Mouse (Mus musculus): ENCODE measurements around the gene Ate1. TPM values are rescaled to one million over a fixed set of nuclear protein-coding genes. Genes with fewer than 3 reads are reported as not detected.
"Not testable (repeated sequence)": the region's sequence is repeated elsewhere in the genome, so short reads cannot be mapped to it uniquely, and the experiment has no call there.

The Ate1 gene
- polyA plus RNA-seq, 1 experiment, result 37.1 TPM

DNA sequence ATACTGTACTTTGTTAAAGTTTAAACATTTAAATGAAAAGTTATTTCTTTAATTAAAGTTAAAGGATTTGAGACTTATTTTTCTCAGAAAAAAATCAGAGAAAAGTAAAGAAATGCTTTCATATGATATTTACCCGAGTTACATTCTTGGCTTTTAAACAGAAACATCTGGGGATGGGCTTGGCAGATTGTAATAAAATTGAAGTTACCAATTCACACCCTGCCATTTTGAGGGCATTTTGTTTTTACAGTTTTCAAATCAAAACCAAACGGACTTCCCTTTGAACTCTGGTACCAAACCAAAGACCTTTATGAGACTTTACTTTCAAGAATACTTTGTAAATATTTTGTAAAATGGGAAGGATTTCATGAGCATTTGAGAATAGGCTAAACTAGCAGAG lies 94.2 kb downstream of the Ate1 start:
- Histone ChIP-seq H3K4me1 (ENCODE audit: control insufficient read depth, insufficient read depth, low read length) (no peaks in the 10 kb centered on the region), H3K27me3 (ENCODE audit: control insufficient read depth, insufficient read depth, low read length, poor library complexity, severe bottlenecking) (no peaks in the 10 kb centered on the region), H3K27ac (ENCODE audit: insufficient read depth, low read length) (no peak overlapping the region), H3K36me3 (ENCODE audit: control insufficient read depth, insufficient read depth, low read length, poor library complexity, severe bottlenecking) (peaks cover 2% of the 10 kb centered on the region; the same call in 1 of the 2 replicates), H3K4me3 (ENCODE audit: low read depth, low read length) (no peak overlapping the region), H3K9me3 (replicated peaks; ENCODE audit: control insufficient read depth, insufficient read depth, low read length, poor library complexity, severe bottlenecking) (no peaks in the 10 kb centered on the region), H3K9ac (ENCODE audit: low read depth, poor library complexity, severe bottlenecking) (no peak overlapping the region)
- TF ChIP-seq POLR2A (IDR thresholded peaks at IDR 0.05; ENCODE audit: insufficient read depth, low read length), result no peak
- no peak for TF ChIP-seq EP300 (IDR thresholded peaks at IDR 0.05; ENCODE audit: insufficient read depth, low read depth, low read length)
- TF ChIP-seq CTCF (IDR thresholded peaks at IDR 0.05; ENCODE audit: low read depth, low read length), result no peak

GRCm38 (mm10) chr7:130419961-130420360 lies 100.2 kb downstream of the Ate1 start:
- Histone ChIP-seq H3K9ac (ENCODE audit: low read depth, poor library complexity, severe bottlenecking) (no peak overlapping the region), H3K27ac (ENCODE audit: insufficient read depth, low read length) (no peak overlapping the region), H3K4me1 (ENCODE audit: control insufficient read depth, insufficient read depth, low read length) (no peaks in the 10 kb centered on the region), H3K27me3 (ENCODE audit: control insufficient read depth, insufficient read depth, low read length, poor library complexity, severe bottlenecking) (no peaks in the 10 kb centered on the region; the same call in 1 of the 2 replicates), H3K9me3 (replicated peaks; ENCODE audit: control insufficient read depth, insufficient read depth, low read length, poor library complexity, severe bottlenecking) (no peaks in the 10 kb centered on the region), H3K36me3 (ENCODE audit: control insufficient read depth, insufficient read depth, low read length, poor library complexity, severe bottlenecking) (no peaks in the 10 kb centered on the region), H3K4me3 (ENCODE audit: low read depth, low read length) (no peak overlapping the region)
- TF ChIP-seq POLR2A (IDR thresholded peaks at IDR 0.05; ENCODE audit: insufficient read depth, low read length) (no peak), EP300 (IDR thresholded peaks at IDR 0.05; ENCODE audit: insufficient read depth, low read depth, low read length) (no peak), CTCF (IDR thresholded peaks at IDR 0.05; ENCODE audit: low read depth, low read length) (no peak)

GRCm38 (mm10) chr7:130407622-130408021 lies 112.5 kb downstream of the Ate1 start:
- Histone ChIP-seq H3K4me3 (ENCODE audit: low read depth, low read length) (no peak overlapping the region), H3K9ac (ENCODE audit: low read depth, poor library complexity, severe bottlenecking) (no peak overlapping the region), H3K27me3 (ENCODE audit: control insufficient read depth, insufficient read depth, low read length, poor library complexity, severe bottlenecking) (no peaks in the 10 kb centered on the region), H3K27ac (ENCODE audit: insufficient read depth, low read length) (no peak overlapping the region), H3K4me1 (ENCODE audit: control insufficient read depth, insufficient read depth, low read length) (no peaks in the 10 kb centered on the region), H3K36me3 (ENCODE audit: control insufficient read depth, insufficient read depth, low read length, poor library complexity, severe bottlenecking) (no peaks in the 10 kb centered on the region), H3K9me3 (replicated peaks; ENCODE audit: control insufficient read depth, insufficient read depth, low read length, poor library complexity, severe bottlenecking) (no peaks in the 10 kb centered on the region)
- no peak for TF ChIP-seq POLR2A (IDR thresholded peaks at IDR 0.05; ENCODE audit: insufficient read depth, low read length)

GRCm38 (mm10) chr7:130403346-130403745 lies 116.8 kb downstream of the Ate1 start:
- H3K4me3 ChIP-seq (ENCODE audit: low read depth, low read length), result no peak overlapping the region
- no peaks in the 10 kb centered on the region for H3K36me3 ChIP-seq (ENCODE audit: control insufficient read depth, insufficient read depth, low read length, poor library complexity, severe bottlenecking)
- H3K27ac ChIP-seq (ENCODE audit: insufficient read depth, low read length), result no peak overlapping the region
- no peaks in the 10 kb centered on the region for H3K27me3 ChIP-seq (ENCODE audit: control insufficient read depth, insufficient read depth, low read length, poor library complexity, severe bottlenecking)
- H3K4me1 ChIP-seq (ENCODE audit: control insufficient read depth, insufficient read depth, low read length), result no peaks in the 10 kb centered on the region
- H3K9me3 ChIP-seq (replicated peaks; ENCODE audit: control insufficient read depth, insufficient read depth, low read length, poor library complexity, severe bottlenecking), result no peaks in the 10 kb centered on the region
- no peak overlapping the region for H3K9ac ChIP-seq (ENCODE audit: low read depth, poor library complexity, severe bottlenecking)
- TF ChIP-seq EP300 (IDR thresholded peaks at IDR 0.05; ENCODE audit: insufficient read depth, low read depth, low read length) (no peak), CTCF (IDR thresholded peaks at IDR 0.05; ENCODE audit: low read depth, low read length) (no peak), POLR2A (IDR thresholded peaks at IDR 0.05; ENCODE audit: insufficient read depth, low read length) (no peak)

DNA sequence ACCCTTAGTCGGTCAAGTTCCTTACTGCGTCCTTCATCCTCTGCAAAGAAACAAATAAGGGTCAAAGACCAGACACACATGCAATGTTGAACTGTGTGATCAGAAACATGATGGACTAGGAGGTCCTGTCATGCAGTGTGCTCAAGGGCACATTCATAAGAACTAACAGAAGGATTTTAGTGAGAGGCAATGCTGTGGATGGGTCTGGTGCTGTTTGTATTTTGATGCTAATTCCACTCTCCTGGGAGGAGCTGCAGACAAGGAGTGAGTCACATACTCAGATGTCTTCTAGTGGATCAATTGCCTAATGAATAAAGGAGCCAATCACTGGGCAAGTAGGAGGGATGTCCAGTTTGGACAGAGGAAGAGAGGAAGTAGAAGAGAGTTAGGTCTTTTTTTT lies 125.5 kb downstream of the Ate1 start:
- Histone ChIP-seq H3K4me3 (ENCODE audit: low read depth, low read length) (no peak overlapping the region), H3K4me1 (ENCODE audit: control insufficient read depth, insufficient read depth, low read length) (no peaks in the 10 kb centered on the region)

GRCm38 (mm10) chr7:130390060-130390459 lies 130.1 kb downstream of the Ate1 start:
- not testable (repeated sequence) for H3K4me3 ChIP-seq (ENCODE audit: low read depth, low read length); H3K27ac ChIP-seq (ENCODE audit: insufficient read depth, low read length); H3K36me3 ChIP-seq (ENCODE audit: control insufficient read depth, insufficient read depth, low read length, poor library complexity, severe bottlenecking); H3K4me1 ChIP-seq (ENCODE audit: control insufficient read depth, insufficient read depth, low read length); H3K27me3 ChIP-seq (ENCODE audit: control insufficient read depth, insufficient read depth, low read length, poor library complexity, severe bottlenecking); H3K9me3 ChIP-seq (replicated peaks; ENCODE audit: control insufficient read depth, insufficient read depth, low read length, poor library complexity, severe bottlenecking); H3K9ac ChIP-seq (ENCODE audit: low read depth, poor library complexity, severe bottlenecking)

More for the DNA sequence above, 125.5 kb downstream of the Ate1 start:
- Histone ChIP-seq H3K27me3 (ENCODE audit: control insufficient read depth, insufficient read depth, low read length, poor library complexity, severe bottlenecking) (no peaks in the 10 kb centered on the region), H3K9ac (ENCODE audit: low read depth, poor library complexity, severe bottlenecking) (no peak overlapping the region), H3K9me3 (replicated peaks; ENCODE audit: control insufficient read depth, insufficient read depth, low read length, poor library complexity, severe bottlenecking) (no peaks in the 10 kb centered on the region), H3K27ac (ENCODE audit: insufficient read depth, low read length) (no peak overlapping the region), H3K36me3 (ENCODE audit: control insufficient read depth, insufficient read depth, low read length, poor library complexity, severe bottlenecking) (peaks cover 2% of the 10 kb centered on the region; the same call in 1 of the 2 replicates)
- no peak for TF ChIP-seq POLR2A (IDR thresholded peaks at IDR 0.05; ENCODE audit: insufficient read depth, low read length)
- TF ChIP-seq EP300 (IDR thresholded peaks at IDR 0.05; ENCODE audit: insufficient read depth, low read depth, low read length), result no peak
- TF ChIP-seq CTCF (IDR thresholded peaks at IDR 0.05; ENCODE audit: low read depth, low read length), result no peak
